Mouse (Mus musculus) heart, postnatal 0 days (tissue): ENCODE results near the gene Rbm6.

Experiments
- CTCF ChIP-seq: IDR thresholded peaks from 2 replicates; pipeline ENCODE4 v1.5.1; 2016; ENCODE audit warnings: antibody characterized with exemption, control low read depth, low read depth
- EP300 ChIP-seq: IDR thresholded peaks from 2 replicates; pipeline ENCODE4 v1.6.1; 2016; ENCODE audit warnings: antibody characterized with exemption, low read depth

DNA sequence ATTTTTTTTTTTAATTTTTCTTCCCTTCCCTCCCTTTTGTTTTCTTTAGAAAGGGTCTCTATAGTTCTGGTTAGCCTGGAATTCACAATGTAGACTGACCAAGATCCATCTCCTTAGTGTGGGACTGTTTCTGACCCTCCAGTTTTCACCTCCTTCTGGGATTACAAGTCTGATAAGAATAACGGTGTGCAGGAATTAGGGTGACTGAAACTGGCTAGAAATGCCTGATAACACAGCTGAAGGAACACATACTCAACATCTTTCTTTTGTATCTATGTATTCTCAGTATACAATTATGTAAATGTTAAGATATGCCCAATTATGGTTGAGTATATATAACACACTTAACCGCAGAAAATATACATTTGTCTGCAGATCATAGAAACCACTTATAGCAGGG, 101.3 kb downstream of the Rbm6 start:
- TF ChIP-seq CTCF (no peak), EP300 (no peak)
